Mouse (Mus musculus) frontal cortex, adult 2 months (tissue): ENCODE results near the gene Cetn4. TPM values are rescaled to one million over a fixed set of nuclear protein-coding genes. Genes with fewer than 3 reads are reported as not detected.

Experiments
- polyA plus RNA-seq: library from polyadenylated mRNA; depleted of rRNA; stranded (reverse); fragments of >200 nt; gene quantifications from 2 replicates; pipeline ENCODE4 v1.2.3, GENCODE M21; 2012; rRNA removed

The Cetn4 gene
- polyA plus RNA-seq, 1 experiment: 12.0 TPM

Other genes with a start within 250 kb of the Cetn4 start
- not detected in 2 replicates for gene Adad1, start 249.2 kb downstream of the Cetn4 start, polyA plus RNA-seq
- gene Il2, start 186.7 kb downstream of the Cetn4 start, polyA plus RNA-seq: 0.16 TPM in 1 of 2 replicates, not detected in the other
- gene Il21, start 80.1 kb downstream of the Cetn4 start, polyA plus RNA-seq: 0.02 TPM in 1 of 2 replicates, not detected in the other
- 2.7 and 2.9 TPM in 2 replicates for gene Bbs12, start 154 bp downstream of the Cetn4 start, polyA plus RNA-seq
- 3.2 TPM in 2 replicates for gene Fgf2, start 35.6 kb upstream of the Cetn4 start, polyA plus RNA-seq
- gene Spata5, start 107.2 kb upstream of the Cetn4 start, polyA plus RNA-seq: 6.6 and 11.2 TPM in 2 replicates
- 9.0 and 10.0 TPM in 2 replicates for gene Nudt6, start 107.5 kb upstream of the Cetn4 start, polyA plus RNA-seq